Mouse (Mus musculus): ENCODE data around the gene Necap2. TPM values are rescaled to one million over a fixed set of nuclear protein-coding genes. Genes with fewer than 3 reads are reported as not detected.
A peak's percentile ranks its signal among the peaks of the same experiment; 100 is the strongest.

The Necap2 gene
- total RNA-seq, 2 experiments from 2014 or later: 36.6 to 41.4 TPM

GRCm38 (mm10) chr4:141044816-141045215, 33.3 kb downstream of the Necap2 start:
- intact Hi-C loops (cut with DNase I): no loop called here
- peak; percentile 77 for DNase-seq

- intact Hi-C loops (cut with DNase I): no loop called here
- DNase-seq: no peak
Observed at GRCm38 (mm10) chr4:141041117-141041516, 37.0 kb downstream of the Necap2 start.

GRCm38 (mm10) chr4:141033606-141034549, 44.3 kb downstream of the Necap2 start:
- peak; percentile 48 for DNase-seq
- intact Hi-C loops (cut with DNase I): loop anchor here (5.0 kb wide), 1 partner anchor 72 kb away; the partner anchor contains the start of gene Sdhb

- intact Hi-C loops (cut with DNase I): loop anchor here (5.0 kb wide), 1 partner anchor 69 kb away; the partner anchor contains the start of gene Sdhb
- DNase-seq: peak; percentile 86
Observed at GRCm38 (mm10) chr4:141031733-141032132, 46.4 kb downstream of the Necap2 start.

- intact Hi-C loops (cut with DNase I): loop anchor here (5.0 kb wide), 1 partner anchor 68 kb away; the partner anchor contains the start of gene Sdhb
- DNase-seq: no peak
Observed at GRCm38 (mm10) chr4:141030541-141031206, 47.5 kb downstream of the Necap2 start.

- intact Hi-C loops (cut with DNase I): no loop called here
- DNase-seq: no peak
Observed at GRCm38 (mm10) chr4:141024992-141025391, 53.2 kb downstream of the Necap2 start.

- no peak for DNase-seq
- intact Hi-C loops (cut with DNase I): no loop called here
Observed at GRCm38 (mm10) chr4:141024052-141024451, 54.1 kb downstream of the Necap2 start.

GRCm38 (mm10) chr4:141021614-141021929, 56.6 kb downstream of the Necap2 start:
- intact Hi-C loops (cut with DNase I): no loop called here
- DNase-seq: peak; percentile 61

GRCm38 (mm10) chr4:141020811-141021613, 57.1 kb downstream of the Necap2 start:
- DNase-seq: peak; percentile 91
- intact Hi-C loops (cut with DNase I): no loop called here

- intact Hi-C loops (cut with DNase I): no loop called here
- DNase-seq: no peak
Observed at GRCm38 (mm10) chr4:141020220-141020619, 57.9 kb downstream of the Necap2 start.

- DNase-seq: no peak
- intact Hi-C loops (cut with DNase I): no loop called here
Observed at GRCm38 (mm10) chr4:141017657-141018436, 60.3 kb downstream of the Necap2 start.

Other genes starting within 250 kb of the Necap2 start
- gene Padi1, start 232.6 kb downstream of the Necap2 start, total RNA-seq (2021): under 1 TPM in 1 of 2 experiments, not detected in 1; 0.08 TPM
- 1 to 10 TPM; 1.2 TPM for gene Padi2, start 172.0 kb downstream of the Necap2 start, total RNA-seq (2021)
- 100 to 1,000 TPM; 174 to 177 TPM for gene Sdhb, start 117.2 kb downstream of the Necap2 start, total RNA-seq (2021)
- 100 to 1,000 TPM; 237 to 241 TPM for gene Atp13a2, start 91.5 kb downstream of the Necap2 start, total RNA-seq (2021)
- 10 to 100 TPM; 37.0 to 39.0 TPM for gene Mfap2, start 67.9 kb downstream of the Necap2 start, total RNA-seq (2021)
- gene Crocc, start 17.8 kb downstream of the Necap2 start, total RNA-seq (2021): 10 to 100 TPM; 36.7 to 37.2 TPM
- gene Spata21, start 10.0 kb upstream of the Necap2 start, total RNA-seq (2021): under 1 TPM in 1 of 2 experiments, not detected in 1; 0.40 TPM
- gene Szrd1, start 61.4 kb upstream of the Necap2 start, total RNA-seq (2021): 10 to 100 TPM; 54.5 to 56.8 TPM
- 10 to 100 TPM; 30.4 to 31.4 TPM for gene Fbxo42, start 69.6 kb upstream of the Necap2 start, total RNA-seq (2021)
- gene Rsg1, start 135.6 kb upstream of the Necap2 start, total RNA-seq (2021): 1 to 10 TPM; 4.3 to 5.1 TPM
- 1 to 10 TPM; 1.8 to 2.4 TPM for gene Arhgef19, start 161.1 kb upstream of the Necap2 start, total RNA-seq (2021)
- 1 to 10 TPM; 1.6 TPM for gene Epha2, start 222.9 kb upstream of the Necap2 start, total RNA-seq (2021)